Mouse (Mus musculus) heart, adult 9 months (tissue): ENCODE measurements at regions not wholly inside any gene's neighbourhood (a gene's known extent, or its start where the extent isn't known, plus 50 kb on each side); places are given as distances from the start of the nearest gene placed in this dataset.
"Not testable (repeated sequence)": the region's sequence is repeated elsewhere in the genome, so short reads cannot be mapped to it uniquely, and the experiment has no call there.

ENCODE experiments used
- DNase-seq, 2 experiments: peaks; one replicate each; pipeline ENCODE4 v3.0.0; 2022; ENCODE audit warnings: low spot score in 2 of 2

DNA sequence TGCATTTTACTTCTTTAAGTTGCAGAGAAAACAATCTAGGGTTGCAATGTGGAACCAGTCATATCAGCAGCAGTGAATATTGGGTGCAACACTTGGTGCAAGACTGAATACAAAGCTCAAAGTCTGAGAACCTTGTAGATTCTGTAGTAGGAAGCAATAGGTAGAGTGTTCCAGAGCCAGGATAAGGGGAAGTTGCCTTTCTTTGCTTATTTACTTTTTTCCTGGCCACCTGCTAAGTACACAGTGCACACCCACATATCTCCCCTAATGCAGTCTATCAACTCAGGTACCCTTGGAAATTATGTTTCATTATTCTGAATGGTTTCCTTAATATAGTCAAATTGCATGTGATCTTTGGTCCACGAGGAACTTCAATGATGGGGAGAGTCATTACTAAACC is 464.9 kb downstream of the Inhba start:
- no peak for DNase-seq

DNA sequence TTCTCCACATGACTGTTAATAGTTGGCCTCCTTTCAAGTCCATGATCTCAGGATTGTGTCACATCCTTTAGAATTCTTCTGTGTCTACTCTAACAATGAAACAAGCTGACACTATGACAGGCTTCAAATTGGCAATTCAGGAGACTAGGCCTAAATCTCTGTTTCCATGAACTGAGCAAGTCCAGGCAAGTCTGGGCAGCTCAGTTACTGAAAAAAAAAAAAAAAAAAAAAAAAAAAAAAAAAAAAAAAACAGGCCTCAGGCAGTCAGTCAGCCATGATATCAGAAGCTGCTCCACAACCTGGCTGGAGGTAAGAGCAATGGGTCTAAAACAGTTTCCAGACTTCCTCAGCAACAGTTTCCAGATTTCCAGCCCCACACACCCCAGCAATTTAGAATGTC is 475.6 kb downstream of the Inhba start:
- no peak for DNase-seq

- not testable (repeated sequence) for DNase-seq
These were observed 479.0 kb downstream of the Inhba start for GRCm38 (mm10) chr13:16490680-16491079.

DNA sequence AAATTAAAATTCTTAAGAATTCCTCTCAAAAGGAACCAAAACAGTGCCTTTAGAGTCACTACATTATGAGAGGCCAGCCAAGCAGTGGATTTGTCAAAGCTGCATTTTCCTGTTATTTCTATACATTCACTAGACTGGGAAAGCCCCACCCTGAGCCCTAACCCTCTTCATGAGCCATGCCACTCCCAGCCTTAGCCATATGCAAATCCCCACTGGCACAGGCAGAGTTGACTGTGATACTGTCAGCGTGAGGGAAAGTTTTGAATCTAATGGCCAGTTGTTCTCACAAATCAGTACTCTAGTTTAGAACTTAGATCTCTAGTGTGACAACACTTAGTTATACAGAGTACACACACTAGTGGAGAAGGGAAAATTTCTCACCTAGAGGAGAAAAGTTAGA is 486.4 kb downstream of the Inhba start:
- DNase-seq: no peak

DNA sequence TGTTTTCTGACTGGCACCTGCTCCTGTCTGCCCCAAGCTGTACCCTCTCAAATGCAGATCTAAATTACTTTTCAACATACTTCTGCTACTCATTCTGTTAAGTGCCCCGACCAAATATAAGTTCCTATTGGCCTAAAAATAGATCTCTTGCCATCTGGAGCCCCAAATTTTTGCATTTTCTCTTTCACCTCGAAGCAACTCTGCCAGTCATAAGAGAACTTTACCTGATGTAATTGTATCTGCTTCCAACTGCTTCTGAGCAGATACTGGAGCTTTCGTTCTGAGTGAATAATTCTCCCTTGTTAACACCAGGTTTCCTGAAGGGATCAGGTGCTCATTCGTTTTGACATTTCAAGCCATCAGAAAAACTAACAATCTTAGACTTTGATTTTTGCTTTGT is 501.2 kb downstream of the Inhba start:
- no peak for DNase-seq

- no peak for DNase-seq
These were observed 503.5 kb downstream of the Inhba start for GRCm38 (mm10) chr13:16515195-16515594.

- DNase-seq: no peak
These were observed 517.4 kb downstream of the Inhba start for GRCm38 (mm10) chr13:16529036-16529435.

GRCm38 (mm10) chr13:16543771-16544170 is 532.1 kb downstream of the Inhba start:
- no peak for DNase-seq

DNA sequence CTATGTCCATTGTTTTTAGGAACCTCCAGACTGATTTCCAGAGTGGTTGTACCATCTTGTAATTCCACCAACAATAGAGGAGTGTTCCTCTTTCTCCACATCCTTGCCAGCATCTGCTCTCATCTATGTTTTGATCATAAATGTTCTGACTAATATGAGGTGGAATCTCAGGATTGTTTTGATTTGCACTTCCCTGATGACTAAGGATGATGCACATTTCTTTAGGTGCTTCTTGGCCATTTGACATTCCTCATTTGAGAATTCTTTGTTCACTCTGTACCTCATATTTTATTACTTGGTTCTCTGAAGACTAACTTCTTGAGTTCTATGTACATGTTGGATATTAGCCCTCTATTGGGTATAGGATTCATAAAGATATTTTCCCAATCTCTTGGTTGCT is 538.4 kb downstream of the Inhba start:
- DNase-seq: no peak

- DNase-seq: no peak
These were observed 553.3 kb downstream of the Inhba start for GRCm38 (mm10) chr13:16564988-16565387.

- DNase-seq: no peak
These were observed 562.4 kb downstream of the Inhba start for GRCm38 (mm10) chr13:16574069-16574468.

GRCm38 (mm10) chr13:16586286-16586685 is 574.6 kb downstream of the Inhba start:
- no peak for DNase-seq

DNA sequence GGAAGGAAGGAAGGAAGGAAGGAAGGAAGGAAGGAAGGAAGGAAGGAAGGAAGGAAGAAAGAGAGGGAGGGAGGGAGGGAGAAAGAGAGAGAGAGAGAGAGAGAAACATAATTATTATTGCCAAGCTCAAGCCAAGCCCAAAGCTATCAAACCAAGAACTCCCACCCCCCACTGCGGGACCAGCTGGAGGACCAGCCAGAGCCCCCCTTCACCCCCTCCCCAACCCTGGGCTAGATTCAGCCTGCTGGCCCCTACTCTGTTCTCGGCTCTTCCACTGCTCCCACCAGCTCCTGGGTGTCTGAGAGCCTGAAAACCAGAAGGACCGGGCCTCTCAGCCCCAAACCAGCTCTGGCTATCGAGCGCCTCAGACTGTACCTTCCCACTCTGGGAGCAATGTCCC is 608.1 kb downstream of the Inhba start:
- DNase-seq: no peak

GRCm38 (mm10) chr13:16626584-16626983 is 614.9 kb downstream of the Inhba start:
- no peak for DNase-seq

- no peak for DNase-seq
These were observed 621.9 kb downstream of the Inhba start for GRCm38 (mm10) chr13:16633445-16634092.

GRCm38 (mm10) chr13:16636251-16636650 is 624.6 kb downstream of the Inhba start:
- no peak for DNase-seq

DNA sequence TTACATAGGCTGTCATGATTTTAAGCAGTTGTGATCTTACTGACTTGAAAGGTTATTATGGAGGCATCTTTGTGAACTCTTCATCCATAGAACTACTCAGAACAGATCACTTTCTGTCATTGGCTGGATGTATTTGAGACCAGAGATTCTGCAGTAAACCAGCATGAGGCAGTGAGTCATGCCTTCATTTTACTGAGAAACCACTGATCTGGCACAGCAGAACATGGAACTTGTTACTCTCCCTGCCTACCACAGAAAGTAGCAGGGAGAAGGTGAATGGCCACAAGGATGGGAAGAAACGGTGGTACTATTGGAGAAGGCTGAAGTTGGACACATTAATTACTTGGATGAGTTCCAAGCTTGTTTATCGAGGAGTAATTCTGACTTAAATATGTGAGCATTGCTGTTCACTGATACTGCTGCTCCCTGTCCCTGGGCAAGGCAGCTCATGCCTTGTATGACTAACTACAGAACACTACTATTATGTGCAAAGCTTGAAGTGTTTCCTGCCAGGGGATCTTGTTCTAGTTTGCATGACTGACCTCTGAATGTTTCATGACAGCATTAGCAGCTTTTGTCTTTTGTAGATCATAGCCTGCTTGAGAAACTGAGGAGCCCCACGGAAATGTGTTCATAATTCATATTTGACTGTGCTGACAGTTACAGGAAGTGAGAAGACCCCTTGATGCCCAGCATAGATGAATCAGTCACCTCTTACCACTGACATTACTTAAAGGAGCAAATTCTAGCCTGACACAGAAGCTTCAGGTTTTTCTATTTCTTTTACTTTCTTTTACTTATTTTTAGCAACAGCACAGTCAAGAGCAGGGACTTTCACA is 630.2 kb downstream of the Inhba start:
- no peak for DNase-seq

DNA sequence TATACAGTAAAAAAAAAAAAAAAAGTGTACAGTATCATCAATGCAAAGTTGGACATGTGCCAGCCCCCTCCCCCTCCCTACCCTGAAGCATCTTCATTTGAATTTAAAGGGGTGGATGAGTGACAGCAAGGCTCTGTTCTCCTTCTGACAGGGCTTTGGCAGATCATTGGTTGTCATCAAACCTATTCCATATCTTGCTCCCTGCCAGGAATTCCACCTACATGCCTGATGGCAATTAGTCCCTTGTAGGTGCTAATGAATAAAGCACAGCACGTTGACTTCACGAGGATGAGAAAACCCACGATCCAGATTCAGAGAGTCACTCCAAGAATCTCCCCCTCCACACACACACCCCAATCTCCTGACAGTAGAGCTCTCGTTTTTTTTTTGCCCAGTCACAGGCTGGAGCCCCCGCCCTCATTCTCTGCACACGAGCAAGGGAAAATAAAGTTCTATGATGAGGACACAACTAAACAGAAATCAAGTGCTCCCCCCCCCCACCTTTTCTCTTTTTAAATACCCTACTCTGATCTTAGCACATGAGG is 630.9 kb downstream of the Inhba start:
- no peak for DNase-seq

- no peak for DNase-seq
These were observed 633.7 kb downstream of the Inhba start for GRCm38 (mm10) chr13:16645311-16645710.

DNA sequence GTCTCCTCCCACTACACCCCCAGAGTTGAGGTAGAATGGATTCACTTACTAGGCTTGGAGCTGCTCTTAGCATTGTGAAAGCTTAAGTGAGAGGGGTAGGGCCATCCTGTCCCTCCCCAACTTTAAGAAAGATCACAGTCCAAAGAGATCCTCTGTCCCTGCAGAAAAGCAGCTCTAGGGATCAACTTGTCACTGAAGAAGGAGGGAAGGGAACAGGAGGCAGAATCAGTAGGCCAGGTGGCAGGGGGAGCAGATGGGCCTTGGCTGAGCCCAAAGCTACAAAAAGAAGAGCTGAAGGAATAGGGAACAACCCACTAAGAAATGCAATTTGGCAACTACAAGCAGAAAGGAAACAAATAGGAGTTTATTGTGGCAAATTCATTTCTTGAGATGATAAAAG is 634.4 kb downstream of the Inhba start:
- DNase-seq: no peak

GRCm38 (mm10) chr13:16646649-16647048 is 635.0 kb downstream of the Inhba start:
- no peak for DNase-seq

GRCm38 (mm10) chr13:16656110-16656509 is 644.5 kb downstream of the Inhba start:
- no peak for DNase-seq

DNA sequence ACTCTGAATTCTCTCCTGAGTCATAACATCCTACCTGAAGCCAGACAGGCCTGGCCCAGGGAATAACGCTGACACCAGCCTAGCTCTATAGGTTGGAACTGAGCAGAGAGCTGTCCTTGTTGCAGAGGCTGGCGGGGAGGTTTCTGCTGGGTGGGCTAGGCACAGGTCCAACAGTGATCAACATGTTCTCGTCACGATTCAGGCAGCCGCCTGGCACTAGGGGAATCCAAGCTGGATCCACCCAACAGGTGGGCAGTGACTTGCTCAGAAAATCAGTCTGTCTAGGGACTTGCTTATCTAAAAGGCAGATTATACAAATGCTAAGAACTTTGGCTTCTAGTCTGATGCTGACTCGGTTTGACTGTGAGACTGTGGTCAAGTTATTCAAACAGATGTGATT is 648.2 kb downstream of the Inhba start:
- DNase-seq: no peak
